Mouse (Mus musculus) urinary bladder, adult 18-20 months (tissue): ENCODE measurements at regions not wholly inside any gene's neighbourhood (a gene's known extent, or its start where the extent isn't known, plus 50 kb on each side); places are given as distances from the start of the nearest gene placed in this dataset.

Experiments
- DNase-seq, 2 experiments: peaks; one replicate each; pipeline ENCODE4 v3.0.0; 2022; ENCODE audit warnings: low spot score in 2 of 2, mixed read lengths in 2 of 2

- DNase-seq = no peak
Measured at GRCm38 (mm10) chr3:50530654-50531053, 87.2 kb upstream of the Slc7a11 start.

DNA sequence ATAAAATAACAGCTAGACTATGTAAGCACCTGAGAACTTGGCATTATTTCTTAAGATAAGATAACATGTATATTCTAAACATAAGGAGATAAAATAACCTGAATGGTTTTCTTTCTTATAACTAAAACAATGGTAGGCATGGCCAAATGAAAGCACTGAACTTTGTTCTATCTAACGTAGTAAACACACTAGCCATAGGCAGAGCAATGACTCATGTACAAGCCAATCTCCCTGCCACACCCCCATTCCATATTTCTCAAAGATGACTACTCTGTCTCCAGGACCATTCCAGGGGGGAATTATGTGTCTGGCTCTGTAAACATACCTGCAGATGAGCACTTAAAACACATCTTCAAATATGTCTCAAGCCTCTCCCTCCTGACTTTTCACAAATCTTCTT, 80.6 kb upstream of the Slc7a11 start:
- DNase-seq = no peak

DNA sequence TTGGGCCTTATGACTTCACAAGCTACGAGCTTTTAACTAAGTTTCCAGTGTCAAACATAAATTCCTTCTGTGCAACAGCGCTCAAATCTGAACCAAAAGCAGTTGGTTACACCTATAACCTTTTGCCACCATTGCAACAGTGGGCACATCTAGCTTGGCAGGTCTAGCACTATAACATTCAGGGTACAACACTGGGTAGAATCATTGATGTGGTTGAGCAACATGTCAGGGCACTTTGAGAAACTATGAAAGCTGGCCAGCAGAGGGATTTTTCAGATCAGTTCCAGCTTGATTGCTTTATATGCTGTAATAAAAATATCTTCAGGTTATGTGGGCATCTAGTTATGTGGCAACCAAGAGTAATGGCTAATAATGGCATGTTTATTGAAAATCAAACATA, 63.8 kb upstream of the Slc7a11 start:
- DNase-seq = no peak
